Mouse (Mus musculus): ENCODE measurements around the gene Phactr2. TPM values are rescaled to one million over a fixed set of nuclear protein-coding genes. Genes with fewer than 3 reads are reported as not detected.
"Not testable (repeated sequence)": the region's sequence is repeated elsewhere in the genome, so short reads cannot be mapped to it uniquely, and the experiment has no call there.

Gene Phactr2
- polyA plus RNA-seq (2014; fragmentation: Nextera tagmentation; extraction: Ambion mirVana): 41.5 and 43.8 TPM in 2 replicates

- H3K36me3 ChIP-seq (ENCODE audit: control insufficient read depth, insufficient read depth, low read length): no peaks in the 10 kb centered on the region
- H3K4me1 ChIP-seq (ENCODE audit: control insufficient read depth, insufficient read depth, low read length): 0 out of 2 replicates have a peak, but pooled peaks cover 7% of the 10 kb centered on the region
- no peaks in the 10 kb centered on the region; the same call in 1 of the 2 replicates for H3K27me3 ChIP-seq (ENCODE audit: control insufficient read depth, insufficient read depth, low read length)
- ATAC-seq (ENCODE audit: low FRiP score, low TSS enrichment): peak; percentile 89
- peak within 1 kb of the TSS; percentile 76 for H3K9ac ChIP-seq (ENCODE audit: low read depth, low read length)
- H3K4me3 ChIP-seq (ENCODE audit: low read length): peak within 1 kb of the TSS; percentile 73
- H3K4me2 ChIP-seq (replicated peaks; ENCODE audit: low read depth, low read length): peak within 1 kb of the TSS; percentile 97
- no peaks in the 10 kb centered on the region for H3K9me3 ChIP-seq (ENCODE audit: control insufficient read depth, low read length)
- peak within 1 kb of the TSS; percentile 68; the same call in 1 of the 2 replicates for H3K27ac ChIP-seq (ENCODE audit: low read depth, low read length)
- under 1% methylated on average over 65 of the region's 71 CpGs for WGBS
These were observed at the start of gene Phactr2 for GRCm38 (mm10) chr10:13473833-13474567. Gene Phactr2 (minus strand): TSS chr10:13474412.

DNA sequence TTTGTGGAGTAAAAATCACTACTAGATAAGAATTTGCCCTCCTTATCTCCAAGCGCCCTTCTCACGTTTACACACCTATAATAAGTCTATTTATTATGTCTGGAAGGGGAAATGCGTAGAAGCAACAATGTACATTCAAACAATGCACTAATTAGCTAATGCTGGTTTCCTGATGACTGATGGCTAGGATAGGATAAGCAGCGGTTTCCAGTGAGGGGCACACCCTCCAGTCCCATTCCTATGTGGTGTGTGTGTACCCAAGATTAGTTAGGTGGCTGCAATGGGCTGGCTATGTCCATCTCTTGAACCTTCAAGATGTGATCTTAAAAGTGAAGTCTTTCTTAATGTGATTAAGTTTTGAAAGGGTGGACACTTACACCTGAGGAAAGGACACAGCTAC, 47.6 kb upstream of the Phactr2 start:
- no peak for ATAC-seq (ENCODE audit: low FRiP score, low TSS enrichment)
- peaks cover 10% of the 10 kb centered on the region; the same call in 1 of the 2 replicates for H3K36me3 ChIP-seq (ENCODE audit: control insufficient read depth, insufficient read depth, low read length)
- no peak overlapping the region for H3K4me2 ChIP-seq (replicated peaks; ENCODE audit: low read depth, low read length)
- no peaks in the 10 kb centered on the region for H3K4me1 ChIP-seq (ENCODE audit: control insufficient read depth, insufficient read depth, low read length)
- WGBS: 84% methylated on average over 4 of the region's 4 CpGs
- no peaks in the 10 kb centered on the region for H3K9me3 ChIP-seq (ENCODE audit: control insufficient read depth, low read length)
- H3K27me3 ChIP-seq (ENCODE audit: control insufficient read depth, insufficient read depth, low read length): no peaks in the 10 kb centered on the region
- no peak overlapping the region for H3K9ac ChIP-seq (ENCODE audit: low read depth, low read length)
- H3K27ac ChIP-seq (ENCODE audit: low read depth, low read length): no peak overlapping the region
- no peak overlapping the region for H3K4me3 ChIP-seq (ENCODE audit: low read length)

DNA sequence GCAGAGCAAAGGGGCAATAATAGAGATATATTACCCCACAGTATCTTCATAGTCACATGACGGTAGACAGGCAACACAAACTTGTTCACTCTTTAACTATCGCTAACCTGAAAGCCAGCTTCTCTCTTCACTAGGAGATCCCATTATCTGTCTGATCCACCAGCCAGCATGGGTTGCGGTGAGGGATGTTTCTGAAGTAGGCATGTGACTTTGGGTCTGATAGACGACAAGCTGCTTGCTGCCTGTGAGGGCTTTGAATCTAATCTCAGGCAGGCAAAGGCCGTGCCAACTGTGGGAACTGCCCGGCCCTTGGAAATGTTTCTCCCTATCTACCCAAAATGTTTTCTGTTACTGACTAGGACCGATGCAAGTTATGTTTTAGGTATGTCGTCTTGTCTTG, 28.2 kb upstream of the Phactr2 start:
- H3K27ac ChIP-seq (ENCODE audit: low read depth, low read length): no peak overlapping the region
- H3K4me1 ChIP-seq (ENCODE audit: control insufficient read depth, insufficient read depth, low read length): no peaks in the 10 kb centered on the region; the same call in 1 of the 2 replicates
- no peaks in the 10 kb centered on the region; the same call in 1 of the 2 replicates for H3K36me3 ChIP-seq (ENCODE audit: control insufficient read depth, insufficient read depth, low read length)
- H3K4me3 ChIP-seq (ENCODE audit: low read length): no peak overlapping the region
- H3K27me3 ChIP-seq (ENCODE audit: control insufficient read depth, insufficient read depth, low read length): no peaks in the 10 kb centered on the region
- no peak for ATAC-seq (ENCODE audit: low FRiP score, low TSS enrichment)
- H3K9me3 ChIP-seq (ENCODE audit: control insufficient read depth, low read length): no peaks in the 10 kb centered on the region
- H3K9ac ChIP-seq (ENCODE audit: low read depth, low read length): no peak overlapping the region
- 83% methylated on average over 8 of the region's 8 CpGs for WGBS
- H3K4me2 ChIP-seq (replicated peaks; ENCODE audit: low read depth, low read length): peak overlapping the region; percentile 1; the same call in 1 of the 2 replicates

DNA sequence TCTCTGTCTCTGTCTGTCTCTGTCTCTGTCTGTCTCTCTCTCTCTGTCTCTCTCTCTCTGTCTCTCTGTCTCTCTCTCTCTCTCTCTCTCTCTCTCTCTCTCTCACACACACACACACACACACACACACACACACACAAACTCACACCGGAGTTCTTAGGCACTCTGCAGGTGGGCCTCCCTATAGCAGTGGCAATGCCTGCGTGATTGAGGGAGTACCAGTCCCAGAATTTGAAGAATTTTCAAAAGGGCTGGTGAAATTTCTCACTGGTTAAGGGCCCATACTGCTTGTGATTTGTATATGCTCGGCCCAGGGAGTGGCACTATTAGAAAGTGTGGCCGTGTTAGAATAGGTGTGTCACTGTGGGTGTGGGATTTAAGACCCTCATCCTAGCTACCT, 27.3 kb upstream of the Phactr2 start:
- H3K4me3 ChIP-seq (ENCODE audit: low read length): peak overlapping the region; percentile 66
- H3K27me3 ChIP-seq (ENCODE audit: control insufficient read depth, insufficient read depth, low read length); H3K27ac ChIP-seq (ENCODE audit: low read depth, low read length); H3K36me3 ChIP-seq (ENCODE audit: control insufficient read depth, insufficient read depth, low read length); H3K4me1 ChIP-seq (ENCODE audit: control insufficient read depth, insufficient read depth, low read length); H3K9me3 ChIP-seq (ENCODE audit: control insufficient read depth, low read length): not testable (repeated sequence)
- WGBS: 51% methylated on average over 4 of the region's 4 CpGs
- H3K4me2 ChIP-seq (replicated peaks; ENCODE audit: low read depth, low read length): peak overlapping the region; percentile 63
- 0 out of 2 replicates have a peak overlapping the region, but pooled peaks have one; percentile 42 for H3K9ac ChIP-seq (ENCODE audit: low read depth, low read length)
- 0 out of 2 replicates have a peak, but pooled peaks have one; percentile 33 for ATAC-seq (ENCODE audit: low FRiP score, low TSS enrichment)

GRCm38 (mm10) chr10:13500938-13501496, 26.8 kb upstream of the Phactr2 start:
- H3K27ac ChIP-seq (ENCODE audit: low read depth, low read length): no peak overlapping the region
- H3K27me3 ChIP-seq (ENCODE audit: control insufficient read depth, insufficient read depth, low read length): no peaks in the 10 kb centered on the region

DNA sequence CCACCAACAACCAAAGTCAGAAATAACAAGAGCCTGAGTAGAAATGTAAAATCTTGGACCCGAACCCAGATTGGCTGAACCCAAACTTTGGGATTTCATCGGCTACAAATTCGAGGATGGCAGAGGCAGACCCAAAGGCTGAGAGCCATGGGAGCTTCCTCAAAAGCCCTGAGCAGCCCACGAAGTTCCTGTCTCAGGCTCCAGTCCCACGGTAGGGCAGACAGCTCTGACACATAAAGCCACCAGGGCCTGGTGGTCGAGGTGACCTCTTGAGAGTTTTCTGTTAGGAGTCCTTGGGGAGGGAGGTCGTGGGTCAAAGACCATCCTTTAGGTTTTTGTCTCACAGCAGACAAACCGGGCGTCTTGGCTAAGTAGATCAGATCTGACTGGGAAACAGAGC, 26.3 kb upstream of the Phactr2 start:
- H3K9me3 ChIP-seq (ENCODE audit: control insufficient read depth, low read length): no peaks in the 10 kb centered on the region
- 0 out of 2 replicates have a peak, but pooled peaks have one; percentile 20 for ATAC-seq (ENCODE audit: low FRiP score, low TSS enrichment)
- 38% methylated on average over 9 of the region's 9 CpGs for WGBS
- peak overlapping the region; percentile 63 for H3K4me2 ChIP-seq (replicated peaks; ENCODE audit: low read depth, low read length)
- H3K4me1 ChIP-seq (ENCODE audit: control insufficient read depth, insufficient read depth, low read length): no peaks in the 10 kb centered on the region; the same call in 1 of the 2 replicates
- H3K4me3 ChIP-seq (ENCODE audit: low read length): peak overlapping the region; percentile 66; the same call in 1 of the 2 replicates
- H3K27ac ChIP-seq (ENCODE audit: low read depth, low read length): 0 out of 2 replicates have a peak overlapping the region, but pooled peaks have one; percentile 20
- H3K9ac ChIP-seq (ENCODE audit: low read depth, low read length): peak overlapping the region; percentile 42; the same call in 1 of the 2 replicates
- no peaks in the 10 kb centered on the region; the same call in 1 of the 2 replicates for H3K36me3 ChIP-seq (ENCODE audit: control insufficient read depth, insufficient read depth, low read length)
- no peaks in the 10 kb centered on the region for H3K27me3 ChIP-seq (ENCODE audit: control insufficient read depth, insufficient read depth, low read length)

More at GRCm38 (mm10) chr10:13500938-13501496, 26.8 kb upstream of the Phactr2 start:
- Histone ChIP-seq H3K9me3 (ENCODE audit: control insufficient read depth, low read length) (no peaks in the 10 kb centered on the region), H3K4me1 (ENCODE audit: control insufficient read depth, insufficient read depth, low read length) (no peaks in the 10 kb centered on the region; the same call in 1 of the 2 replicates), H3K9ac (ENCODE audit: low read depth, low read length) (peak overlapping the region; percentile 42; the same call in 1 of the 2 replicates), H3K4me3 (ENCODE audit: low read length) (peak overlapping the region; percentile 66), H3K4me2 (replicated peaks; ENCODE audit: low read depth, low read length) (peak overlapping the region; percentile 63), H3K36me3 (ENCODE audit: control insufficient read depth, insufficient read depth, low read length) (no peaks in the 10 kb centered on the region; the same call in 1 of the 2 replicates)
- peak; percentile 98 for ATAC-seq (ENCODE audit: low FRiP score, low TSS enrichment)
- WGBS: 1% methylated on average over 29 of the region's 30 CpGs

DNA sequence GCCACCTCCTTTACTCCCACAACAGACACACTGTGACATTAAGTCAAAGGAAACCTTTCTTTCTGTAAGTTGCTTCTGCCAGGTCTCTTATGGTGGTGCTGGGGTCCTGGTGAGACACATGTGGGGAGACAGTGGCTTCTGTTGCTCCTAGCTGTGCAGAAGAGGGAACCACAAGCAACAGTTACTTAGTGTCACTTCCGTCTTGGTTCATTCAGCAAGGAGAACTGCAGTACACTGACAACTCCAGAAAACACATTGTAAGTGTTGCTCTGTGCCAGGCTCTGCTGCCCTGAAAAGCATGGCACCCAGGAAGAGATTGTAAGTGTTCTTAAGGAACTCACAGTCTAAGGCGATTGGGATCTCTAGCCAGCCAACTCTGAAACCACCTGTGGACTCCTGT, 25.1 kb upstream of the Phactr2 start, which contains the start of gene Fuca2:
Fuca2 (plus strand) TSS at position 210 of the 400 bp plus-strand sequence.
- H3K9ac ChIP-seq (ENCODE audit: low read depth, low read length): no peak within 1 kb of the TSS; the same call in 1 of the 2 replicates
- 95% methylated on average over 2 of the region's 2 CpGs for WGBS
- H3K4me1 ChIP-seq (ENCODE audit: control insufficient read depth, insufficient read depth, low read length): no peaks in the 10 kb centered on the region; the same call in 1 of the 2 replicates
- ATAC-seq (ENCODE audit: low FRiP score, low TSS enrichment): no peak
- no peaks in the 10 kb centered on the region for H3K9me3 ChIP-seq (ENCODE audit: control insufficient read depth, low read length)
- H3K4me3 ChIP-seq (ENCODE audit: low read length): no peak within 1 kb of the TSS
- no peaks in the 10 kb centered on the region for H3K27me3 ChIP-seq (ENCODE audit: control insufficient read depth, insufficient read depth, low read length)
- H3K36me3 ChIP-seq (ENCODE audit: control insufficient read depth, insufficient read depth, low read length): no peaks in the 10 kb centered on the region
- no peak within 1 kb of the TSS for H3K4me2 ChIP-seq (replicated peaks; ENCODE audit: low read depth, low read length)
- 0 out of 2 replicates have a peak within 1 kb of the TSS, but pooled peaks have one; percentile 20 for H3K27ac ChIP-seq (ENCODE audit: low read depth, low read length)

DNA sequence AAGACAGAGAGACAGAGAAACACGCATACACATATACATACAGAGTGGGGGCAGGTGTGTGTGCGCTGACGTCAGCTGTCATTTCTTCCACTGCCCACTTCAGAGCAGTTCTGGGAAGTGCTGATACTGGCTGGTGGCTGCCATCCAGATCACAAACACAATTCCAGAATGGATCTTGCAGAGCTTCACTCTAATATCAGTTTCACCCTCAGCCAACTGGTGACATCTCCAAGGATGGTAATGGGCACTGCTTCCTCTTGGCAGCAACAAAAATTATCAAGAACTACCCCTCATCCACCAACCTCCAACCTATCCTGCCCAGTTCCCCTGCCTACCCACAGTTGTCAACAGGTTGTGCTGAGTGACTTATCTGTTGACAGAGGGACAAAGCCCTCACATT, 22.1 kb upstream of the Phactr2 start:
- no peak for ATAC-seq (ENCODE audit: low FRiP score, low TSS enrichment)
- 92% methylated on average over 3 of the region's 3 CpGs for WGBS
- Histone ChIP-seq H3K4me1 (ENCODE audit: control insufficient read depth, insufficient read depth, low read length) (no peaks in the 10 kb centered on the region; the same call in 1 of the 2 replicates), H3K36me3 (ENCODE audit: control insufficient read depth, insufficient read depth, low read length) (no peaks in the 10 kb centered on the region), H3K9me3 (ENCODE audit: control insufficient read depth, low read length) (no peaks in the 10 kb centered on the region), H3K27ac (ENCODE audit: low read depth, low read length) (no peak overlapping the region), H3K9ac (ENCODE audit: low read depth, low read length) (no peak overlapping the region), H3K4me2 (replicated peaks; ENCODE audit: low read depth, low read length) (no peak overlapping the region), H3K4me3 (ENCODE audit: low read length) (no peak overlapping the region), H3K27me3 (ENCODE audit: control insufficient read depth, insufficient read depth, low read length) (no peaks in the 10 kb centered on the region)

Data from kidney, embryonic 14.5 days (tissue).